Mouse (Mus musculus) G1E (cell line): ENCODE results near the gene Rhbdf2.

Source experiments
- CTCF ChIP-seq: IDR thresholded peaks from 2 replicates; pipeline ENCODE4 v1.5.1; 2012; ENCODE audit warnings: low read depth, low read length, inconsistent platforms, mixed read lengths
- GATA1 ChIP-seq: IDR thresholded peaks from 2 replicates; pipeline ENCODE4 v1.6.1; 2012; ENCODE audit warnings: borderline replicate concordance, low read length, inconsistent platforms, mixed read lengths
- POLR2AphosphoS5 ChIP-seq: IDR thresholded peaks from 2 replicates; pipeline ENCODE4 v1.6.1; 2012; ENCODE audit warnings: low read depth, low read length, inconsistent platforms; ENCODE audit not compliant: insufficient replicate concordance
- TAL1 ChIP-seq: conservative IDR thresholded peaks from 2 replicates; pipeline ENCODE4 v1.6.1; 2012; ENCODE audit warnings: low read depth, low read length, inconsistent platforms, mixed read lengths

GRCm38 (mm10) chr11:116657311-116658223 is 30.7 kb upstream of the Rhbdf2 start:
- TF ChIP-seq GATA1 (no peak), CTCF (no peak), TAL1 (no peak), POLR2AphosphoS5 (no peak)
